Mouse (Mus musculus) G1E-ER4 (cell line): ENCODE results near the gene Mrtfa. TPM values are rescaled to one million over a fixed set of nuclear protein-coding genes. Genes with fewer than 3 reads are reported as not detected.

Experiments used
- GATA1 ChIP-seq: IDR thresholded peaks from one replicate; pipeline ENCODE4 v1.8.0; 2012; ENCODE audit warnings: low read length, inconsistent platforms
- polyA plus RNA-seq: library from polyadenylated mRNA; stranded (reverse); fragments of >175 nt; gene quantifications from 2 replicates; pipeline ENCODE4 v1.2.3, GENCODE M21; 2012

The Mrtfa gene
- polyA plus RNA-seq: 17.3 and 17.8 TPM in 2 replicates

DNA sequence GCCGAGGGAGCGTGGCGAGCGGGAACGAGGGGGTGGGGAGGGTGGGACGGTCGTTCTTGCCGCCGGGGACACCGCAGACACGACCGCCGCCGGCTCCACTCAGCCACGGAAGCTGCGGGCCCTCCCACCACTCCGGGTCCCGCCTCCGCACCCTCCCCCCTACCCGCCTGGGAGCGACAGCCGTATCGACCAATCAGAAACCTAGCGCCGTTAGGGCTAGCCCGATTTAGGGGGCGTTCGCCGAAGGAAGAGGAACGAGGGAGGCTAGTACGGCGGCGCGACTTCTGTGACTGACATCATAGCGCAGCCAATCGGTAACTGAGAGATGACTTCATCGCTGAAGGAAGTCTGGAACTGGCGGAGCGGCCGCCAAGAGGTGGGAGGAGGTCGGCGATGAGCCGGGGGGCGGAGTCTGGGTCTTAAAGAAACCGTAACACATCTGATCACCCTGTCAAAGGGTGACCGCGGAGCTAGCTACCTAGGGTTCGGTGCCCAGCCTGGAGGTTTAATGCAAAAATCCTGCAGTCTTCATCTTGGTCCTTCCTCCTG, at the start of gene Mrtfa:
Mrtfa (minus strand) TSS at position 128 of the 549 bp plus-strand sequence.
- no peak for TF ChIP-seq GATA1

DNA sequence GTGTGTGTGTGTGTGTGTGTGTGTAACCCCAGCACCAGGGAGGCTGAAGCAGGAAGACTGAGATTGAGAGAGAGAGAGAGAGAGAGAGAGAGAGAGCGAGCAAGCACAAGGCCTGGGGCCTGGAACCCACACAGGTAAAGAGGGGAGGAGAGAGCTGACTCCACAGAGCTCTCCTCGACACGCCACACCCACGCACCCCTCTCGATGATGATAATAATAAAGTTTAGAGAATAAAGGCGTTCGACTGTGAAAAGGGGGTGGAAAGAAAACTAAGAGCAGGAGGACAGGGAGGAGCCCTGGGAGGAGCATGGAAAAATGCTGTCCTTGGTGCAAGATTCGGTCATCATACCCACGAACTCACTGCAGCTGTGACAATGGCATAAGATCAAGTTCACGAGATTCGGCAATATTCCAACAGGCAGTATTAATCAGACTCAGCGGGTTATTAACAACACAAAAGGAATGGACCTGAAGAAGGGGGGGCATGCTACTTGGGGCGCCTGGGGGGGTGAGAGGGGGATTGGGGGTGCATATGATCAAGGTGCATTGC, 49.3 kb upstream of the Mrtfa start:
- TF ChIP-seq GATA1: no peak

DNA sequence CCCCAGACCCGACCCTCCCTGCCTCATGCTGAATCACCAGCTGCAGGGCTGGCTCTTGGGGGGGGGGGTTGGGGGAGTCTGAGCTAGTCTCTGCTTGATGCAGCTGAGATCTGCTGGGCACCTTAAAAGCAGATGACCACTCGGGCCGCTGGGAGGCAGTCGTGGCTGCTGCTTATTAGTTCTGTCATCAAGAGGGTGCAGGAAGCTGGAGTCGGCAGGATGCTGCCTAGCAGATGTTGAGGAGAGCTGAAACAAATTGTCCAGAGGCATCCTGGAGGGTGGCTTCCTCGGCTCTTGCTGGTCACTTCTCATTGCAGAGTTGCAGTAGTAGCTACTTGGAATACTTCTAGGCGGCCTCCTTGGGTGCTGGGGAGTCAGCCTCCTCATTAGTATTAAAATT, 48.7 kb upstream of the Mrtfa start:
- TF ChIP-seq GATA1: no peak

DNA sequence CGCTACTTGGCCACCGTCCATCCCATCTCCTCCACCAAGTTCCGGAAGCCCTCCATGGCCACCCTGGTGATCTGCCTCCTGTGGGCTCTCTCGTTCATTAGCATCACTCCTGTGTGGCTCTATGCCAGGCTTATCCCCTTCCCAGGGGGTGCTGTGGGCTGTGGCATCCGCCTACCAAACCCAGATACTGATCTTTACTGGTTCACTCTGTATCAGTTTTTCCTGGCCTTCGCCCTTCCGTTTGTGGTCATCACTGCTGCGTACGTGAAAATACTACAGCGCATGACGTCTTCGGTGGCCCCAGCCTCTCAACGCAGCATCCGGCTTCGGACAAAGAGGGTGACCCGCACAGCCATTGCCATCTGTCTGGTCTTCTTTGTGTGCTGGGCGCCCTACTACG, 46.9 kb upstream of the Mrtfa start:
- no peak for TF ChIP-seq GATA1

DNA sequence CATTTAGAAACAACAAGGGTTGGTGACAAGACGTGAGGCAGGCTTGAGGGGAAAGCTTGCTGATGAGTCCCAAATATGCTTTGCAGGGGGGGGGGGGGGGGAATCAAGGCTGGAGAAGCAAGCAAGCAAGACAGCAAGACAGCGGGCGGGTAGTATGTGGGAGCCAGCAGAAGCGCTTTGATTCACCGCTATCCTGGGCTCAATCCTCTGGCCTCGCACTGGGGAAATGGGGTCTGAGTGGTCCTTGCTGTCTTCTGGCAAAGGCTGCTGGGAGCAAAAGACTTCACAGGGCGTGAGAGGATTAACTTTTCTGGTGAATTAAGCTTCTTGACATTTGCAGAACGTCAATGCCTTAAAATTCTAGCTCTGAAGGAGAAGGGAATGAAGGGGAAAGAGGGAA, 45.5 kb upstream of the Mrtfa start:
- no peak for TF ChIP-seq GATA1

DNA sequence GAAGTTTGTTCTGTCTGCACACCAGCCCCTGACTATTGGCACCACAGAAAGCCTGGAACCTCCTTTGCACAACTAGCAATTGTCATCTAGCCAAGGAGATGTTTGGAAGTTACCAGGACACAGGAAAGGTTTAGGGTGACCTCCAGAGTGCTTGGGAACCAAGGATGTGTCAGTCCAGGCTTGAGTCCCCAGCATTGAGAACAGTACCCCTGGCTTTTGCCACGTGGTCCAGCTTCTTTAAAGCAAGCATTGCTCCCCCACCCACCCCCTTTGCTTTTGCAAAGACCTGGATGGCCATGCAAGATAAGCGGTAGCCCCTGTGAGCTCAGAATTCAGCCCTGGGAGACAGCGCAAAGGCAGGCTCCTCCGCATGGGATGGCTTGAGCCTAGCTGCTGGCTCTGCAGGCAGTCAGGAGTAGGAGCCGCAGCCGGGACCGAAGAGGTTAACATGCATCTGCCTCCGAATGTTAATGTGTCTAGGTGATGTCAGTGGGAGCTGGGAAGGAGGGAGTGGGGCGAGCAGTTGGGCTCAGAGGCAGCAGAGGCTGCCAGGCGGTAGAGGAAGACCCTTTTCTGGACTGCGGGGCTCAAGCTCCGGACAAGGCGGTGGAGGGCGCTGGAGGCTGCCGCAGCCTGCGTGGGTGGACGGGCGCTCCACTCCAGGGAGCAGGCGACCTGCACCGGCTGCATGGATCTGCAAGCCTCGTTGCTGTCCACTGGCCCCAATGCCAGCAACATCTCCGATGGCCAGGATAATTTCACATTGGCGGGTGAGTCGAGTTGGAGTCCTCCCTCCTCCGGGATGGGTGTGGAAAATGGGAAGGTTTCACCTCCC, 44.7 kb upstream of the Mrtfa start, which contains the start of gene Mchr1:
Mchr1 (plus strand) TSS at position 414 of the 835 bp plus-strand sequence.
- TF ChIP-seq GATA1: no peak

DNA sequence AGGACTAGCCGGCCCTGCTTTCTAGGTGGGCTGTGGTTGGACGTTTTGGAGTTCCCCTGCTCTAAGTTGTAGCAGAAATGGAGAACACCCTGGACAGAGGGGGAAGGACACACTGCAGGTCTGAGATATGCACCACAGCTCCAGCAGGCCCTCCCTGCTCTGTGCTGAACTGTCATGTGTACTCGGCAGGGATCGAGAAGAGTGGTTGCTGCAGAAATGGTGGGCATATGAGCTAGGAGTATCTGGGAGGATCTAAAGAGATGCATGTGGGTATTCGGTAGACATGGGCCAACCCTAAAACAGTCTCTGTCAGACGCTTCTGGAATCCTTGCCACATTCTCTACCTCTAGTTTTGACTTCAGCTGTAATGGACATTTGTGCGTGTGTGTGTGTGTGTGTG, 40.8 kb upstream of the Mrtfa start:
- no peak for TF ChIP-seq GATA1

DNA sequence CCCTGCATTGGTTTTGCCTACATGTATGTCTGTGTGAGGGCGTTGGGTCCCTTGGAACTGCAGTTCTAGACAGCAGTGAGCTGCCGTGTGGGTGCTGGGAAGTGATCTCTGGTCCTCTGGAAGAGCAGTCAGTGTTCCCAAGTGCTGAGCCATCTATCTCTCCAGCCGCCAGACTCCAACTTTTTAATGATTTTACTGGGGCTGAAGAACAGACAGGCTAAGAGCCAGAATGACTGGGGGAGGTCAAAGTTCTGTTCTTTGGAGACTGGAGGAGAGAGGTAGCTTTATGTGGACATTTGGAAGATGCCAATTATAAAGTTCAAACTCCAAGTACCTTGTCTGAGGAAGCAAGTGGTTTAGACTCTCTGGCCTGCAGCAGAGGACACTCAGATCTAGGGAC, 39.2 kb upstream of the Mrtfa start:
- no peak for TF ChIP-seq GATA1

DNA sequence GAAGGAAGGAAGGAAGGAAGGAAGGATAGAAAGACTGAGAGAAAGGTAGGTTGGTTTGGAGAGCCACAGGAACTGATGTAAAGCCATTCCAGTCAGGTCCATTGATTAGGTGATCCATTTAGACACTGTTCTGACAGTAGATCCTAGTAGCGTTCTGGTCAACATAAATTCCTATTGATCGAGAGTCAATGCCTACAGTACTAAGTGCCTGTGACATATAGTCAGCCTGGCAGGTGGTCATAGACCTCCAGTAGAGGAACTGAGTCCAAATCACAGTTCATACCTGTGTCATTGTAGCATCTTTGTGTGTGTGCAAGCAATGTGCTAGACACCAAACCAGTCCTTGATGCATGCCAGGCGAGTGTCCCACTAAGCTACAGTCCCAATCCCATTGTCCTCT, 37.7 kb upstream of the Mrtfa start:
- no peak for TF ChIP-seq GATA1

DNA sequence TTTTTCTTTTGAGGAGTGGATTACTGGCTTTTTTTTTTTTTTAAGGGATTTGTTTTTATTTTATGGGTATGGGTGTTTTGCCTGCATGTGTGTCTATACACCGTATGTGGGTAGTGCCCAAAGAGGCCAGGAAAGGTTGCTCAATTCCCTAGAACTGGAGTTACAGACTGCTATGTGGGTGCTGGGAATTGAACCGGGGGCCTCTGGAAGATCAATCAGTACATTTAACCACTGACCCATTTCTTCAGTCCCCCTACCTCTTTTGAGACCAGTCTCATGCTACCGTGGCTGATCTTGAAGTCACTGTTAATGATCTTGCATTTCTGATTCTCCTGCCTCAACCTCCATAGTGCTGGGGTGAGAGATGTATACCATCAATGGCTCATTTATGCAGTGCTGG, 36.7 kb upstream of the Mrtfa start:
- TF ChIP-seq GATA1: no peak

DNA sequence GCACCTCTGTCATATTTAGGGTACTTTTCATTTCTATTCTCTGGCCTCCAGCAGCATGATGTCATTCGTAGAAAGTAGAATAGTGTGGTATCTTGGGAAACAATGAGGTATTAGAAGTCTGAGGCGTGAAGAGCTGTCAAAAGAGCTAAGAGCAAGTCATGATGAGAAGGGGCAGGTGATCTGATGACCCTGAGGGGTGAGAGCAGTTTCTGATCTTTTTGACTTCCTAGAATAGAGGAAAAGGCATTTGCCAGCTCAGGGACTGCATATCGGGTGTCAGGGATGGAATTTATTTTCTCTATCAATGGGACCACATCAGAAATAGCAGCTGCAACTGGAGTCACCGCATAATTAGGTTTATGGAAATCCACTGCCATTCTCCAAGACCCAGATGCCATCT, 36.2 kb upstream of the Mrtfa start:
- no peak for TF ChIP-seq GATA1

DNA sequence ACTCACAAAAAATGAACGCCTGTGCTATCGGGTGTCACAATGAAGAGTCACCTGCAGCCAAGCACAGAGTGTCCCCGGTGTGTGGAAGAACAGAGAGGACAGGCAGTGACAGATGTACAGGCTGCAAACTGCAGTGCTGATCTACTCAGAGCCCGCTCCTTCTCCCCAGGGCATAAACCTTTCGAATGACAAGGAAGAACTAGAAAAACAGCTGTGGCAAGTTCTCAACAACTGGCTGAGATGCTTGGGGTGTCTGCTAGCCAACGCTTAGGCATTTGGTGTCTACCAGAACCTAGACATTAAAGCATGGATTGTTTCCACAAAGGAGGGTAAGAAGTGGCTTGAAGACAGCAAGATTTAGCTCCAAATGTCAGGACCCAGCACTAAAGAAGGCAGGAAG, 35.2 kb upstream of the Mrtfa start:
- TF ChIP-seq GATA1: no peak

DNA sequence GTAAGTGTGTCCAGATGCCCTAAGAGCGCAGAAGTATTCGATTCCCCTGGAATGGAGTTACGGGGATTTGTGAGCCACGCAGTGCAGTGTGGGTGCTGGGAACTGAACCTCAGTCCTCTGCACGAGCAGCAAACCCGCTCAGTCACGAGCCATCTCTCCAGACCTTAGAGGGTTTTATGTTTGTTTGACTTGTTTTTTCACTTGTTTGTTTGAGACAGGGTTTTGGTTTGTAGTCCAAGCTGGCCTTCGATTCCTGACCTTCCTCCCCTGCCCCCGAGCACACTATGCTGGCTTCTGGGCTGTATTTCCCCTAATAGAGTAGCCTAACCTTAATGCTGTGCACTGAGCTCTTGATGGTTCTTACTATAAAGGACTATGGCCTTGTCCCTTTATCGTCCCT, 34.5 kb upstream of the Mrtfa start:
- TF ChIP-seq GATA1: no peak

DNA sequence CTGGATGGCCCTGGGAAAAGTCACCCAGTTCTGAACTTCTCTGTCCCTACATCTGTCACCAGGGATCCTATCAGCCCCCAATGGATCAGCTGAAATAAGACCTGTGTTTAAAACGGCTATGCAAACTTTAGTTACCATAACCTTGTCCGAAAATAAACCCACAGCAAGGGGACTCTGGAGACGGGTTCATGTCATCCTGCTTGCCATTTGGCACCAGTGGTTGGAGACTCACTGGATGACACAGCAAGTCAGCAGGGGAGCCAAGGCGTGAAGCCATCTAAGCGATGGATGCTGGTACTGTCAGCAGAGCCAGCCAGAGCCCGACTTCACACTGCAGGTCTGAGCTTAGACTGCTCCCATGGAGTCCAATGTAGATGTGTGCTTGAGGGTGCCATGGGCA, 30.9 kb upstream of the Mrtfa start:
- no peak for TF ChIP-seq GATA1

DNA sequence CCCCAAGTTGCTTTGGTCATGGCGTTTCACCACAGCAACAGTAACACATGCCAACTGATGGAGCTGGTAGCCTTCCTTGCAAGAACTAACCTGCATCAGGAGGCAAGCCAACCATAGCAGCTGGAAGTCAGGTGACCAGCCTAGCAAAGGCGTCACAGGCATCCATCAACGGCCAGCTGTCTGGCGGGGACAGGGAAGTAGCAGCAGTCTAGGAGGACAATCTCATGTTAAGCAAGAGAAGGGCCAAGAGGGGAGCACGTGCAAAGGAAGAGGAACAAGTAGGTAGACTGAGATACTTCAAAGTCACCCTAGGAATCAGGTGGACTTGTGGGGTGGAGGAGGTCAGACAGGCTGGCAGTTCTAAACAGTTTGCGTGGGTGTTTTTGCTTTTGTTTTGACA, 28.5 kb upstream of the Mrtfa start:
- TF ChIP-seq GATA1: no peak

DNA sequence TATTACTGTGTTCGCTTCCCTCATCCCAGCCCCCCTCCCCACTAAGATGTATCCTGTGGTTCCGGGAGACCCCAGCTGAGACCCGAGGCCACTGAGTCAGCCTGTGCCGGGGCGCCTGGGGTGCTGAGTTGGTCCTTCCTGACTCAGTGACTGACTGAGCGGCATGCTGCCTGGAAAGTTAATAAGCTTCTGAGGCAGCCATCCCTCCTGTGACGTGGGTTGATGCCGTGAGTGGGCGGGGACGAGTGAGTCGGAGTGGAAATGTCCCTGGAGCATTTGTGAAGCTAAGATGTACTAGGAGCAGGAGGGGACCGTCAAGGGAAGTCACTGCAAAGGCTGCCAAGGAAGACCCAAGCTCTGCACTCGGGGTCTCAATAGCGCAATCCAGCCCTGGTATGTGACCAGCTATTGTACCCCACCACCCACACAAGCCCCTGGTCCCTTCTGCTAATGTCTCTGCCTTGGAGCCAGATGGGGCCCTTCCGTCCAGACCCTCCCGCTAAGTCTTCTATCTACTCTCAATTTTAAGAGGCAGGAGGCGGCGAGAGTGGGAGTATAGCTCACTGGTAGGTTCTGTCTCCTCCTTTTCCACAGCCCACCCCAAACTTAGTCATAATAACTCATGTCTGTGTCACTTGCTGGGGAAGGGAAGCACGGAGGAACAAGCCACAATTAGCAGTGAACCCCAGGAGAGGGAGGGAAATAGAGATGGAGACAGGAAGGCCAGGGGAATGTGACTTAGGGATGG, 26.5 kb upstream of the Mrtfa start:
- no peak for TF ChIP-seq GATA1
